Mouse (Mus musculus) heart, embryonic 15.5 days (tissue): ENCODE results near the gene Trrap. TPM values are rescaled to one million over a fixed set of nuclear protein-coding genes. Genes with fewer than 3 reads are reported as not detected.

Experiments
- ATAC-seq: fragments of 200-750 bp; cut with Nextera tagmentation; replicated peaks from 2 replicates; pipeline ENCODE4 v1.8.0; 2017; ENCODE audit warnings: low read depth, moderate TSS enrichment; ENCODE audit not compliant: insufficient number of reproducible peaks, insufficient read depth, low FRiP score
- H3K27ac ChIP-seq: fragments of 300-500 bp; sonication (generic); 2 replicates; pipeline ENCODE4 v1.5.1; 2015; ENCODE audit warnings: mild to moderate bottlenecking, inconsistent platforms
- H3K27me3 ChIP-seq: fragments of 300-500 bp; sonication (generic); 2 replicates; pipeline ENCODE4 v1.6.1; 2015; ENCODE audit warnings: inconsistent platforms
- H3K36me3 ChIP-seq: fragments of 300-500 bp; sonication (generic); 2 replicates; pipeline ENCODE4 v1.6.1; 2015; ENCODE audit warnings: mild to moderate bottlenecking, inconsistent platforms
- H3K4me1 ChIP-seq: fragments of 300-500 bp; sonication (generic); replicated peaks from 2 replicates; pipeline ENCODE4 v1.6.1; 2015; ENCODE audit warnings: inconsistent platforms
- H3K4me2 ChIP-seq: fragments of 300-500 bp; sonication (generic); 2 replicates; pipeline ENCODE4 v1.6.1; 2015; ENCODE audit warnings: inconsistent platforms, mild to moderate bottlenecking, moderate library complexity
- H3K4me3 ChIP-seq: fragments of 300-500 bp; sonication (generic); 2 replicates; pipeline ENCODE4 v1.5.1; 2015; ENCODE audit warnings: mild to moderate bottlenecking, inconsistent platforms
- H3K9ac ChIP-seq: fragments of 300-500 bp; sonication (generic); 2 replicates; pipeline ENCODE4 v1.6.1; 2015; ENCODE audit warnings: mild to moderate bottlenecking, inconsistent platforms
- H3K9me3 ChIP-seq: fragments of 300-500 bp; sonication (generic); replicated peaks from 2 replicates; pipeline ENCODE4 v1.6.1; 2016; ENCODE audit warnings: inconsistent platforms
- whole genome bisulfite sequencing: fragments of 180-500 bp; shearing (Covaris S2); methylation state at CpG from one replicate; pipeline ENCODE4 v1.1.7; 2015; ENCODE audit warnings: mixed read lengths; 5-methylcytosine and 5-hydroxymethylcytosine counted together
- microRNA-seq: library from miRNA; unstranded; fragments of <30 nt; microRNA quantifications from one replicate; pipeline ENCODE4, GENCODE M21; 2016
- polyA plus RNA-seq: library from polyadenylated mRNA; unstranded; fragments of >200 nt; fragmentation: Nextera tagmentation; extraction: Ambion mirVana; gene quantifications from 2 replicates; pipeline ENCODE4 v1.2.1, GENCODE M21; 2015

Gene Trrap
- polyA plus RNA-seq, 1 experiment from 2014 or later: 41.2 TPM

DNA sequence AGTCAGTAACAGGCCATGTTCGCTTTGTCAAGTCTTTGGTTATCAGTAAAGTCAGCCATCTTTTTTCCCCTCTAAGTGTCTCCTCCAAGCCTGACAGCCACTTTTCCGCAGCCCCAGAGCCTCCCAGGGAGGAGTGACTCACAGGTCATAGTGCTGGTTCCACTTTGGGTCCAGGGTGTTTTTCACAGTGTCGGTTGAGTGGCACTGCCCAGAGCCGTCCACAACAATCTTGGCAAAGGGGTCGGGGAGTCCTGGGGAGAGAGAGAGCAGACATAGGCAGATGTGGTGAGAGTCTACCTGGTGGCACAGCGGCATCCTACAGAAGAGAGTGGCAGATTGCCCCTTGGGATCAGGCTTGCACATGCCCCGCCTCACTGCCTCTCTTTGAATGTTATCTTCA lies 133.5 kb downstream of the Trrap start:
- ATAC-seq: no peak
- Histone ChIP-seq H3K9me3 (no peaks in the 10 kb centered on the region), H3K9ac (no peak overlapping the region), H3K4me1 (peaks cover 33% of the 10 kb centered on the region), H3K27me3 (no peaks in the 10 kb centered on the region), H3K4me2 (no peak overlapping the region), H3K27ac (no peak overlapping the region), H3K36me3 (peaks cover 15% of the 10 kb centered on the region; the same call in 1 of the 2 replicates), H3K4me3 (no peak overlapping the region)
- 61% methylated on average over 7 of the region's 7 CpGs for WGBS

- no peak for ATAC-seq
- 77% methylated on average over 10 of the region's 10 CpGs for WGBS
- H3K9ac ChIP-seq: no peak overlapping the region
- H3K36me3 ChIP-seq: peaks cover 8% of the 10 kb centered on the region; the same call in 1 of the 2 replicates
- no peak overlapping the region for H3K4me3 ChIP-seq
- H3K4me1 ChIP-seq: peaks cover 33% of the 10 kb centered on the region
- H3K27ac ChIP-seq: no peak overlapping the region
- no peak overlapping the region for H3K4me2 ChIP-seq
- H3K27me3 ChIP-seq: no peaks in the 10 kb centered on the region
- H3K9me3 ChIP-seq: no peaks in the 10 kb centered on the region
These were observed 134.3 kb downstream of the Trrap start for GRCm38 (mm10) chr5:144901791-144902190.

DNA sequence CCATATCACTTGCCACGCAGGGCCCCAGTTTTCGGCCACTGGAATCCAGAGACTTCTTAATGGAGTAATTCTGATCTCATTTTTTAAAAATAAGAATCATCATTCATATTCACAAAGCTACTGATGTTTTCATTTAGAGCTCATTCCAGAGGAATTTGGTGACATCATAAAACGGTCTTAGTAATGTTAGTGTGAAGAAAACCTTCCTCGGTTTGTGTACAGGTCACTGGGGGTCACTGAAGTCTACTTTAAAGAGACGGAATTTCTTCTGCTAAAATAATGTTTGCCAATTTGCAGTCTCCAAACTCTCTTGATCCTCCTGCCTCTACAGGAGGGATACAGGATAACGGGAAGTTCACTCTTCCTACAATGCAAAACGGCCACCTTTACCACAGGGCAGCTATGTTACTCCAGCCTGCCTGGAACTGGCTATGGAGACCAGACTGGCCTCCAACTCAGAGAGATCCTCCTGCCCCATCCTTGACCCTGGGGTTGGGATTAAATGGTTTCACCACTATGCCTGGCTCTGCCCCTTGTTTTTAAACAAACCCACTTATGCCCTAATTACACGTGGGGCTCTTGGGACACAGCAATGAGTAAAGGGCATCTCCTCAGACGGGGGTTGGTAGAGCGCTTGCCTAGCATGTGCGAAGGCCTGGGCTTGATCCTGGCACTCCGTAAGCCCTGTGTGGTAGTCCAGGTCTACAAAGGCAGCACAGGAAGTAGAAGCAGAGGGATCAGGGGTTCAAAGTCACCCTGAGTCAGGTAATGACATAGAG lies 137.0 kb downstream of the Trrap start:
- ATAC-seq: no peak
- no peak overlapping the region for H3K9ac ChIP-seq
- H3K36me3 ChIP-seq: peaks cover 8% of the 10 kb centered on the region; the same call in 1 of the 2 replicates
- H3K4me1 ChIP-seq: peaks cover 16% of the 10 kb centered on the region
- H3K4me3 ChIP-seq: no peak overlapping the region
- no peaks in the 10 kb centered on the region for H3K27me3 ChIP-seq
- no peak overlapping the region for H3K4me2 ChIP-seq
- no peaks in the 10 kb centered on the region for H3K9me3 ChIP-seq
- 68% methylated on average over 12 of the region's 12 CpGs for WGBS
- no peak overlapping the region for H3K27ac ChIP-seq

DNA sequence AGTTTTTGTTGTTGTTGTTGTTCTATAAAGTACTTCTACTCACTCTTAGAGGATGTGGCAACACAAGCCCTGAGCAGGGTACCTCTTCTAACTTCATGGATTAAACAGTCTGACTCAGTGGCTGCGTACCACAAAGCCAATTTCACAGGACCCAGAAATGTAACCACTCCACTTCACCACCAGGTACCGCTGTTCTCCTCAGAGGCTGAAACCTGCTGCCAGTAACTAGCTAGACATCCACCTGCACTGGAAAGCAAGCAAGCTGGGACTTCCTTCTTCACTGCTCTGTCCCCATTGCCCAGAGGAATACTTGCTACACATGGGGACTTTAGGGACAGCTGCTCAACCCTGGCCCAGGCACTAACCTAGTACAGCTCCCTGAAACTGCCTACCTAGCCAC lies 140.1 kb downstream of the Trrap start:
- no peak for ATAC-seq
- WGBS: 75% methylated on average over 2 of the region's 2 CpGs
- no peaks in the 10 kb centered on the region for H3K9me3 ChIP-seq

More for the DNA sequence above, 140.1 kb downstream of the Trrap start:
- no peak overlapping the region for H3K9ac ChIP-seq
- peaks cover 26% of the 10 kb centered on the region for H3K4me1 ChIP-seq
- no peak overlapping the region for H3K4me2 ChIP-seq
- no peaks in the 10 kb centered on the region for H3K36me3 ChIP-seq
- no peak overlapping the region for H3K4me3 ChIP-seq
- no peaks in the 10 kb centered on the region for H3K27me3 ChIP-seq
- H3K27ac ChIP-seq: no peak overlapping the region

Small RNAs within 50 kb of the gene (microRNA-seq; reads per million reads assigned to microRNA genes)
- gene Mir7039: not detected

Other genes with a start within 250 kb of the Trrap start
- 0.06 and 0.18 TPM in 2 replicates for gene Nptx2, start 221.8 kb upstream of the Trrap start, polyA plus RNA-seq
- 0.74 and 1.3 TPM in 2 replicates for gene Tmem130, start 5.9 kb upstream of the Trrap start, polyA plus RNA-seq
- gene Smurf1, start 198.1 kb downstream of the Trrap start, polyA plus RNA-seq: 11.3 and 13.8 TPM in 2 replicates